Mouse (Mus musculus) frontal cortex, postnatal 25 days (tissue): ENCODE measurements around the gene Tjp2.

Experiments
- DNase-seq, 2 experiments: peaks; one replicate each; pipeline ENCODE4 v3.0.0; 2022; ENCODE audit warnings: low spot score in 2 of 2

Tjp2 gene

DNA sequence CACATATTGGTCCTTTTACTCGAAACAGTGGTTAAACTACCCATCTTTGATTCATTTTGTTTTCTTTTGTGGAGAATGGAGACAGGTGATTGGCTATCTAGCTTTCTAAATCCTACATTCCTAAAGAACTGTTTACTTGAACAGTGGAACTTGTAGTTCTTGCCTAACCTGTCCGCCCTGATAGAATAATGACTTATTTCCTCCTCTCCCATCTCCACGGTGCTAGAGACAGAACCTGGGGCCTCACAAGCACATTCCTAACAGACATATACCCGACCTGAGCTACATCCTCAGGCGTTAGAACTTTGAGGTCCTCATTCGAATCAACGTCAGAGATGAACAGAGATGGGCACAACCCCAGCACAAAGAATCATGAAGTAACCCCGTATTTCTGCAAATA, 44.4 kb downstream of the Tjp2 start:
- DNase-seq: no peak

GRCm38 (mm10) chr19:24178086-24178485, 46.7 kb downstream of the Tjp2 start:
- no peak for DNase-seq

DNA sequence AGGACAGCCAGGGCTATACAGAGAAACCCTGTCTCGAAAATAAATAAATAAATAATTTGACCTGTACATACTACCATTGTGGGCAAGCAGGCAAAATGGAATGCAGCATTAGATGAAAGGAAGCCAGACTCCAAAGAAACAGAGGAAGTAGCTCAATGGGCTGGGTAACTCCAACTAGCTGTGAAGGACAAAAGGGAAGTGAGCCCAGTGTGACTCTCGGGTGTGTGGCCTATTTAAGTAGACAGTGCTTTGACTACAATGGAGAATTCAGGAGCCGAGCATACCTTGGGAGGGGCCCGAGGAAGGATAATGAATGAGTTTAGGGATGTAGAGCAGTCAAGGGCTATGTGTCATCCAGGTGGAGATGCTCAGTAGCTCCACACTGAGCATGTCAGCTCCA, 48.1 kb downstream of the Tjp2 start:
- no peak for DNase-seq

- no peak for DNase-seq
These were observed 49.9 kb downstream of the Tjp2 start for GRCm38 (mm10) chr19:24174896-24175295.

GRCm38 (mm10) chr19:24173608-24174523, 51.0 kb downstream of the Tjp2 start:
- peak; percentile 76 to 83 for DNase-seq

GRCm38 (mm10) chr19:24173020-24173419, 51.8 kb downstream of the Tjp2 start:
- no peak for DNase-seq

DNA sequence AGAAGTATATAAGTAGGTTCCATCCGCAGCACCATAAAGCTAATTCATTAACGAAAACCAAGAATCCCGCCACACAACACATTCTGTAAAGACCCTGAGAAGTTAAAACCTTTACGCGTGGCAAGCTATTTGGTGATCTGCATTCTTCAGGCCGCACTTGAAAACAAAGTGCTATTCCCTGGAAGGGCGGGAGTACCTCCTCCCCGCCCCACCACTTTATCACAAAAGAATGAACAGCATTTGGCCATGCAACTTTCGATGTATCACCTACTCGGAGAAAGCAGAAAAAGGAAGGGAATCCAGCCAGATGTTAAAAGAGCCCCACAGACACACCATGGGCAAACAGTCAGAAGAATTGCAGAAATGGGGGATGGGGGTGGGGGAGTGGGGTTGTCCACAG, 56.3 kb downstream of the Tjp2 start:
- no peak for DNase-seq

- no peak for DNase-seq
These were observed 58.2 kb downstream of the Tjp2 start for GRCm38 (mm10) chr19:24166516-24167091.

- no peak for DNase-seq
These were observed 60.9 kb downstream of the Tjp2 start for GRCm38 (mm10) chr19:24163974-24164373.

DNA sequence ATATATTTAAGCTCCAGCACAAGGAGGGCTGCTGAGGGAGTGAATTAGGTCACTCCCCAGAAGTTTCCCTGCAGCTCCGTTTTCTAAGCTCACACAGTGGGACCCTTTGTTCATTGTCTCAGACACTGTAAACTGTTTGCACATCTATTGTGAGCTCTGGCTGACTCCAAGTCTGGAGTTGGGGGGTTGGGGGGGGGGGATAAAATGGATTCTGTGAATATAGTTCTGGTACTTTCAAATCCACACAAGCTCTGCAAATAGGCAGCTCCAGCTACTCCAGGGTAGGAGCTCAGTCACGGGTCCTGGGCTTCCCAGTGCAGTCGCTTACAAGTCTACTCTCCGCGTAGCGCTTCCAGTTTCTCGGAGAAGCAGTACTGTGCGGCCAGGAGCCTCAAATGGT, 64.4 kb downstream of the Tjp2 start:
- no peak for DNase-seq

- DNase-seq: no peak
These were observed 65.1 kb downstream of the Tjp2 start for GRCm38 (mm10) chr19:24159751-24160150.

GRCm38 (mm10) chr19:24159334-24159733, 65.5 kb downstream of the Tjp2 start:
- no peak for DNase-seq

DNA sequence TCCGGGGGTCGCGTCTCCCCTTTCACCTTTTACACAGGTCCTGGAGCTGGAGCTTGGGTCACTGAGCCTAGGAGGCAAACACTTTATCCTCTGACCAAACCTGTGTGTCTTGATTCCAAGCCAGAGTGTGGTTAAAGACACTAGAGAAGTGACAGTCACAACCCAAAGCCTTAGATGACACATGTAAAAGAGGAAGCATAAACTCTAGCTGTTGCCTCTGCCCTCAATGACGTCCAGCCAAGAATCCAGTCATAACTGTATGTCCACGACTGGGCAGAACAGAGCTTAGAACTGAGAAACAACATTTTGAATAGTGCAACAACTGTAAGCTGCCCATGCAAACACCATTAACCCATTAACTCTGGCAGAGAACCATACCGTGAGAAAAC, 68.8 kb downstream of the Tjp2 start:
- no peak for DNase-seq

DNA sequence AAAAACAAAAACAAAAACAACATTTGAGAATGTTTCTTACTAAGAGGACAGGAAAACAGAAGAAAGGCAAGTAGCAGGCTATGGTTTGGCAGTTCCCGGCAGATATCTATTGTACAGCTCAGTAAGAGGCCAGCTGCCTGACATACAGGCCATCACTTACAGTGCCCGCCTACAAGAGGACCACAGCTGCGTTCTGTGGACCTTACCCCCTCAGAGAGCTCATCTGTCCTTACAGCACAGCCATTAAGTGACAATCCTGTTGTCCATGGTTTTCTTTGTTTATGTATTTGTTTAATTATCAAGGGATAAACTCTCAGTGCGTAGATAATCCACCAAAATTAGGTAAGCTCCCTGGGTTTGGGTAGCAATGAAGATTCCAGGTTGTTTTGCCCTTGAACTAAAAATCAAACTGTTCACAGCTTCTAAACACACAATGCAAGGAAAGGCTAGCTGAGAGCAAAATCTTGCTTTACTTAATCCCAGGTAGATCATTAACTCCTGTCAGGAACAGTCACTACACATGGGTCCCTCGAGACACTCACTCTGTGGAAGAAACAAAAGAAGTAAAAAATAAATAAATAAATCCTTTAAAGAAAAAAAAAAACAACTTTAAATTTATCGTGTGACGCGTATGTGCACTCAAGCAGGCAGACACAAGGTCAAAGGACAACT, 69.3 kb downstream of the Tjp2 start:
- DNase-seq: no peak

DNA sequence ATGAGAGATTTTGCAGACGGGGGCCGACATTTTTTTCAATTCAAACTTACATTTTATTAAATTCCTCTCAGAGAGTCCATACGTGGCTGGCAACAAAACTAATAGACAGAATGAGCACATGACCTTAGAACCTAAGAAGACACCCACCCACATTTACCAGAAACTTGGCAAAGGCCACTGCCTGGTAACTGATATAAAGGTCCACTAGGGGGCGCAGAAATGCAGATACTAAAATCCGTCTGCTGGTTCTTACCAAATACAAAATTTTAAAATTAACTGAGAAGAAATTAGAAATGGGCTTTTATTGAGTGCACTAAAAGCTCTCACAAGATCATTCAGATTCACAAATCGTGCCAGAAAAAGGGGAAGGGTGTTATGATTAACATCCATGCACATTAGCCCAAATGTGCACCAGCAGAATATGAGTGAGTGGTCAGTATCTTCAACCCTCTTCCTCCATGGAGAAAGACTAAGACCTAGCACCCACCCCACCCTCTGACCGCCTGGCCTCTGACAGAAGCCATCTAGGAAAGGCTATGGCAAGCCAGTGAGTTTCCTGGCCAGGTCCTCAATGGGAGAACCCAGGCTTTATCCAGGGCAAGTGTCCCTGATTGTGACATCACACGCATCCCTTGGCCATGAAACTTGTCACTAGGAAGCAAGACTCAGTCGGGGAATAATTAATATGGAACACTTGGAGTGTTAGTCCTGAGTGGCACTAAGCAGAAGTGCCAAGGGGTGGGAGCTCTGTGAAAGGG, 71.4 kb downstream of the Tjp2 start:
- DNase-seq: peak in 1 of 2 experiments; percentile 33

GRCm38 (mm10) chr19:24144009-24144408, 80.8 kb downstream of the Tjp2 start:
- no peak for DNase-seq

GRCm38 (mm10) chr19:24142621-24143061, 82.2 kb downstream of the Tjp2 start:
- DNase-seq: peak; percentile 19 to 46

DNA sequence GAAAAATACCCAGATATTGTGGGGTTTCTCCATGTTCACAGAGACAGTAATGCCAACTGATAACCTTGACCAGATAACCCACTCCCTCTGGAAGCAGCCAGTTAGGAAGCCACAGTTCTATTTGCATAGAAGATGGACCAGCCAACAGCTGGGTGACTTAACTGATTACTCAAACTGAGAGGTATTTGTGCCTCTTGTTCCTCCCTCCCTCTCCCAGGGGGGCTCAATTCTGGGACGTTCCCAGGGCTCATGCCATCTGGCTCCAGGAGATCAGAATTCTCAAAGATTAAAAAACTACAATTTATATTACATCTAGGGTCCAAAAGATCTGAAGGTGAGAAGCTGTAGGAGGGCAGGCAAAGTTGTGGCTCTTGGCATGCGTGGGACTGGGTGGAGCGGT, 84.5 kb downstream of the Tjp2 start:
- no peak for DNase-seq

DNA sequence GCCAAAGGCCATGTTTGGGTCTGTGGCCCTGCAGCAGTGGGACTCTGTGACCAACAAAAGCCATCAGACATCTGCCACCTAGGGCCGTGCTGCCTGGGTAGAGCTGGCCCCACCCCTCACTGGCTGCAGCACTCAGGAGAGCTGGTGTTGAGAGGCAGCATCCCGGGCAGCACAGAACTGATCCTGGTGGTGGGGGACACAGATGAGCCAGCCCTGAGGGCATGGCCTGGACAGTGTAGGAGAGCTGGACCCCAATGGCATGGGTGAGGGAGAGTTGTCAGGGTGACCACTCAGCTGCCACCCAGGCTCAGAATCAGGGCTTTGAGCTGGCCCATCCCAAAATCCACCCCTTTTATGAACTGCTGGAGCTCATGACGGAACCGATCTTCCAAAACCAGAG, 87.4 kb downstream of the Tjp2 start:
- no peak for DNase-seq

DNA sequence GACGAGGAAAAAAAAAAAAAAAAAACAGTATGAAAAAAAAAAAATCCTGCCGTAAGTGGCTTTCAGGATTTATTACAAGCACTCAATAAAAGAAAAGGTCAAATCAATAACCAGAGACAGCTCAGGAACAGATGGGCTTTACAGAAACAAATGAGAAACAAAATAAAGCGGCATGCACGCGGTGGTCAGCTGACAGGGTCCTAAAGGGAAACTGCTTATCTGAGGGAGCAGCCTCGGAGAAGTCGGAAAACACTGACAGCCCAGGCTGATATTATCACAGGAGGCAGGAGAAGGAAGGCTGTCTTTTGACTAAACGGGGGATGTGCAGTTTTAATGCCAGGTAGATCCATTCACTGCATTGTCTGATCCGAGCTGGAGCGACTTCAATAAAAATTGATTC, 89.8 kb downstream of the Tjp2 start:
- no peak for DNase-seq

- DNase-seq: no peak
These were observed 90.5 kb downstream of the Tjp2 start for GRCm38 (mm10) chr19:24134144-24134911.
